Comparison of ENCODE assay signal across 9 mouse cellular contexts in genomic region chr7:133120221-133120751, GRCm38 (mm10). TPM values are rescaled to one million over a fixed set of nuclear protein-coding genes. Genes with fewer than 3 reads are reported as not detected.
DNase-seq lines count a peak whose midpoint lies in the region; ATAC-seq and TF ChIP-seq lines count a peak whose summit lies in the region.
"Had no signal": no experiment of that assay in that cellular context is flagged by ENCODE, and none has a peak within 500 bp of the region (broad histone marks: within the 10 kb centered on the region; RNA-seq: fewer than 3 reads in every experiment).

No protein-coding gene starts in this region.

- H3K4me2 ChIP-seq in heart, embryonic 13.5 days: peak overlapping the region; percentile 85
- H3K4me2 ChIP-seq in hindbrain, postnatal 0 days (ENCODE audit: low read depth, low read length): peak overlapping the region; percentile 98
- peak overlapping the region; percentile 76 for H3K4me2 ChIP-seq in myocyte (ENCODE audit: low read depth)

- H3K4me1 ChIP-seq in heart, embryonic 13.5 days: peaks cover 67% of the 10 kb centered on the region
- peaks cover 23% of the 10 kb centered on the region for H3K4me1 ChIP-seq in hindbrain, postnatal 0 days (ENCODE audit: insufficient read depth, low read length)

- DNase-seq in heart, adult 18-20 months: no peak
- peak; percentile 72 for DNase-seq in embryo, embryonic 10 days (ENCODE audit: low spot score)
- no peak for DNase-seq in hindbrain, postnatal 0 days (ENCODE audit: low spot score)
- DNase-seq in gastrocnemius, postnatal 25 days: no peak
- no peak for DNase-seq in right cerebral cortex, postnatal 10 days (ENCODE audit: low spot score in 2 of 2)
- DNase-seq in thymus, postnatal 0 days (ENCODE audit: low spot score): no peak

- no peak overlapping the region for H3ac ChIP-seq in myocyte (ENCODE audit: control insufficient read depth, insufficient read length)

- no peaks in the 10 kb centered on the region for H3K27me3 ChIP-seq in heart, embryonic 13.5 days (replicated peaks)
- H3K27me3 ChIP-seq in hindbrain, postnatal 0 days (ENCODE audit: insufficient read depth, low read length): no peaks in the 10 kb centered on the region
- no peaks in the 10 kb centered on the region for H3K27me3 ChIP-seq in myocyte (ENCODE audit: control insufficient read depth, insufficient read depth, insufficient read length)

- H3K36me3 ChIP-seq in heart, embryonic 13.5 days: no peaks in the 10 kb centered on the region
- H3K36me3 ChIP-seq in hindbrain, postnatal 0 days (ENCODE audit: insufficient read depth, low read length): no peaks in the 10 kb centered on the region
- no peaks in the 10 kb centered on the region for H3K36me3 ChIP-seq in myocyte (ENCODE audit: control insufficient read depth, insufficient read depth)

- no peak for TF ChIP-seq POLR2A in myocyte (IDR thresholded peaks at IDR 0.05; ENCODE audit: insufficient read length, low read depth)

- H3K9ac ChIP-seq in heart, embryonic 13.5 days: peak overlapping the region; percentile 82
- H3K9ac ChIP-seq in hindbrain, postnatal 0 days (replicated peaks; ENCODE audit: low read length): peak overlapping the region; percentile 30; the same call in 1 of the 2 replicates

- WGBS in heart, embryonic 13.5 days: 9% methylated on average over 15 of the region's 15 CpGs
- WGBS in hindbrain, postnatal 0 days: 11% methylated on average over 15 of the region's 15 CpGs

- H3K4me3 ChIP-seq in heart, embryonic 13.5 days: peak overlapping the region; percentile 95
- H3K4me3 ChIP-seq in hindbrain, postnatal 0 days (ENCODE audit: low read length): peak overlapping the region; percentile 91
- peak overlapping the region; percentile 45 for H3K4me3 ChIP-seq in myocyte

- ATAC-seq in heart, embryonic 13.5 days (ENCODE audit: extremely low read depth, insufficient number of reproducible peaks, low FRiP score, low TSS enrichment): no peak
- no peak for ATAC-seq in hindbrain, postnatal 0 days

- H3K9me3 ChIP-seq in heart, embryonic 13.5 days: no peaks in the 10 kb centered on the region
- H3K9me3 ChIP-seq in hindbrain, postnatal 0 days (ENCODE audit: low read length): no peaks in the 10 kb centered on the region

- H3K79me2 ChIP-seq in myocyte (ENCODE audit: control insufficient read depth, insufficient read depth): peaks cover 63% of the 10 kb centered on the region

- no peak for TF ChIP-seq CTCF in hindbrain, postnatal 0 days (IDR thresholded peaks at IDR 0.05; ENCODE audit: low read depth)

- peak overlapping the region; percentile 20; the same call in 1 of the 2 replicates for H3K27ac ChIP-seq in heart, embryonic 13.5 days (replicated peaks)
- no peak overlapping the region for H3K27ac ChIP-seq in hindbrain, postnatal 0 days

TF ChIP-seq in myocyte, 11 proteins besides CTCF, POLR2A, EP300 and RAD21:
- TF ChIP-seq MYOD1 (IDR thresholded peaks at IDR 0.05; ENCODE audit: control insufficient read depth in 1 of 3, insufficient read length in 2 of 3, low read depth in 2 of 3) (no peak), USF1 (IDR thresholded peaks at IDR 0.05; ENCODE audit: low read depth) (no peak), REST (IDR thresholded peaks at IDR 0.05; ENCODE audit: insufficient read depth, insufficient read length) (no peak), SRF (IDR thresholded peaks at IDR 0.05; ENCODE audit: control insufficient read depth, insufficient read length, low read depth) (no peak), TCF12 (IDR thresholded peaks at IDR 0.05; ENCODE audit: insufficient read depth, poor library complexity, severe bottlenecking) (no peak), POLR2AphosphoS2 (IDR thresholded peaks at IDR 0.05; ENCODE audit: insufficient read length, low read depth) (no peak), TCF3 (IDR thresholded peaks at IDR 0.05; ENCODE audit: insufficient read length, low read depth) (no peak), CEBPB (IDR thresholded peaks at IDR 0.05; ENCODE audit: insufficient read depth, poor library complexity, severe bottlenecking) (no peak), MAX (IDR thresholded peaks at IDR 0.05; ENCODE audit: low read depth) (no peak), MYOG (IDR thresholded peaks at IDR 0.05; ENCODE audit: control insufficient read depth in 1 of 3, insufficient read depth in 1 of 3, insufficient read length in 2 of 3, low read depth in 2 of 3) (no peak), E2F4 (IDR thresholded peaks at IDR 0.05; ENCODE audit: insufficient read depth) (no peak)

RNA-seq across cellular contexts. Expression of gene Fgfr2, which starts 2.9 kb away (rescaled TPM):
- 19.2 and 22.5 TPM in 2 replicates for polyA plus RNA-seq in heart, embryonic 13.5 days (2015; fragmentation: Nextera tagmentation; extraction: Ambion mirVana)
- total RNA-seq in heart, adult 18-20 months (2021): 1 to 10 TPM; 1.3 to 2.6 TPM
- total RNA-seq in hindbrain, postnatal 0 days (2014; rRNA removed): 33.2 and 49.0 TPM in 2 replicates
- 17.3 and 17.5 TPM in 2 replicates for polyA plus RNA-seq in hindbrain, postnatal 0 days (2015; fragmentation: Nextera tagmentation; extraction: Ambion mirVana)
- 0.17 TPM for polyA plus RNA-seq in myocyte (2012; fragmentation: generic; extraction: Trizol)
- under 1 TPM; 0.33 to 0.96 TPM for total RNA-seq in gastrocnemius, postnatal 25 days (2021)
- polyA plus RNA-seq in thymus, postnatal 0 days (2015; fragmentation: Nextera tagmentation; extraction: Ambion mirVana): 23.6 and 24.2 TPM in 2 replicates
- total RNA-seq: common myeloid progenitor, adult 5-6 weeks had no signal

RNA-seq across cellular contexts. Expression of gene Ctbp2, which starts 3.9 kb away (rescaled TPM):
- polyA plus RNA-seq in heart, embryonic 13.5 days (2015; fragmentation: Nextera tagmentation; extraction: Ambion mirVana): 46.8 and 50.6 TPM in 2 replicates
- 10 to 100 TPM; 24.4 to 30.6 TPM for total RNA-seq in heart, adult 18-20 months (2021)
- total RNA-seq in hindbrain, postnatal 0 days (2014; rRNA removed): 89.0 and 105 TPM in 2 replicates
- polyA plus RNA-seq in hindbrain, postnatal 0 days (2015; fragmentation: Nextera tagmentation; extraction: Ambion mirVana): 39.6 and 40.6 TPM in 2 replicates
- 22.4 TPM for polyA plus RNA-seq in myocyte (2012; fragmentation: generic; extraction: Trizol)
- total RNA-seq in gastrocnemius, postnatal 25 days (2021): 10 to 100 TPM; 11.7 to 15.9 TPM
- polyA plus RNA-seq in thymus, postnatal 0 days (2015; fragmentation: Nextera tagmentation; extraction: Ambion mirVana): 11.2 and 11.9 TPM in 2 replicates

Comparison
In these comparisons a context has a peak if more than half of its experiments do, and no peak if none do; other contexts are left out.
1. H3K4me3 ChIP-seq: peak in every context shown above with its lines; median percentile 95 in heart, embryonic 13.5 days; 91 in hindbrain, postnatal 0 days; 45 in myocyte.
2. RNA of gene Fgfr2, which starts 2.9 kb away (polyA plus RNA-seq): 23.6 to 24.2 TPM in thymus, postnatal 0 days, 19.2 to 22.5 TPM in heart, embryonic 13.5 days and 17.3 to 17.5 TPM in hindbrain, postnatal 0 days; 0.17 TPM in myocyte (single experiment); every median in the first group is over 10 times any median in the second.
3. Peak in every context shown above with its lines, with median percentiles within 50 percentile points of each other: H3K4me2 ChIP-seq.